15 mouse cellular contexts compared by ENCODE assay signal in the genomic region with DNA sequence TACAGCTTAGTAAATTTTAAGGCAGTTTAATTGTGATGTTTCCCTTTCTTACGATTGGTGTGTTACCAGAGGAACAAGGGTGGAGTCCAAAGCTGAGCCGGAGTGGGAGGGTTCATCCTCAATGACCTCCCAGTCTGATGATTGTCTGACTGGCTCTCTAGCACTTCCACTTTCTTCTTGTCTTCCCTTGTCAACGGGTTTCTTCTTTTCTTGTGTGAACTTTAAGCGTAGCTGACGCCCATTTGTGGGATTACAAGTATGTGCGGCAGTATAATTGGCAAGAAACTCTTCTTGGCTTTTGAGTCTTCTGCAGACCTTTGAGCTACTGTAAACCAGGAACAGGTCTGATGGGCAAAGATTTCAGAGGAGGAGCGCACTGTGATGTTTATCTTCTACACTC. TPM values are rescaled to one million over a fixed set of nuclear protein-coding genes. Genes with fewer than 3 reads are reported as not detected.
DNase-seq lines count a peak whose midpoint lies in the region; ATAC-seq and TF ChIP-seq lines count a peak whose summit lies in the region.
"Had no signal": no experiment of that assay in that cellular context is flagged by ENCODE, and none has a peak within 500 bp of the region (broad histone marks: within the 10 kb centered on the region; RNA-seq: fewer than 3 reads in every experiment).

No protein-coding gene starts in this region.

- intact Hi-C loops in heart, postnatal 36 days (cut with DNase I), result no loop called here

- ATAC-seq in intestine, embryonic 15.5 days, result peak; percentile 74
- no peak; the same call in 1 of the 2 replicates for ATAC-seq in stomach, postnatal 0 days (ENCODE audit: low FRiP score, low TSS enrichment)
- ATAC-seq: activated CD4-positive, CD25-positive, alpha-beta regulatory T cell, adult 4 months; forebrain, embryonic 14.5 days had no signal

- no peaks in the 10 kb centered on the region for H3K27me3 ChIP-seq in intestine, embryonic 15.5 days (replicated peaks)
- no peaks in the 10 kb centered on the region for H3K27me3 ChIP-seq in stomach, postnatal 0 days (ENCODE audit: control insufficient read depth, insufficient read depth, low read length)
- H3K27me3 ChIP-seq: neural tube, embryonic 12.5 days had no signal

- H3K9me3 ChIP-seq in intestine, embryonic 15.5 days, result no peaks in the 10 kb centered on the region
- no peaks in the 10 kb centered on the region for H3K9me3 ChIP-seq in stomach, postnatal 0 days (ENCODE audit: control insufficient read depth, low read length)
- H3K9me3 ChIP-seq: limb, embryonic 13.5 days; midbrain, embryonic 12.5 days; neural tube, embryonic 12.5 days had no signal

- no peak overlapping the region for H3K9ac ChIP-seq in intestine, embryonic 15.5 days
- H3K9ac ChIP-seq in stomach, postnatal 0 days (ENCODE audit: low read length), result no peak overlapping the region
- H3K9ac ChIP-seq: limb, embryonic 13.5 days; midbrain, embryonic 12.5 days; neural tube, embryonic 12.5 days had no signal

- no peaks in the 10 kb centered on the region; the same call in 1 of the 2 replicates for H3K4me1 ChIP-seq in intestine, embryonic 15.5 days (replicated peaks)
- H3K4me1 ChIP-seq in stomach, postnatal 0 days (replicated peaks; ENCODE audit: control insufficient read depth, insufficient read depth), result no peaks in the 10 kb centered on the region
- no peaks in the 10 kb centered on the region; the same call in 1 of the 2 replicates for H3K4me1 ChIP-seq in lung, adult 2 months (ENCODE audit: control insufficient read depth, insufficient read depth, low read length)
- H3K4me1 ChIP-seq: midbrain, embryonic 12.5 days; neural tube, embryonic 12.5 days had no signal

- peak overlapping the region; percentile 33 for H3K4me2 ChIP-seq in intestine, embryonic 15.5 days (replicated peaks)
- H3K4me2 ChIP-seq in stomach, postnatal 0 days (replicated peaks; ENCODE audit: low read depth), result no peak overlapping the region
- H3K4me2 ChIP-seq: limb, embryonic 13.5 days; midbrain, embryonic 12.5 days; neural tube, embryonic 12.5 days had no signal

- no peak overlapping the region for H3K4me3 ChIP-seq in intestine, embryonic 15.5 days (replicated peaks)
- no peak overlapping the region for H3K4me3 ChIP-seq in stomach, postnatal 0 days (ENCODE audit: low read depth, low read length)
- H3K4me3 ChIP-seq in lung, adult 2 months (replicated peaks; ENCODE audit: extremely low read depth, low read depth, low read length), result no peak overlapping the region
- H3K4me3 ChIP-seq: limb, embryonic 13.5 days; midbrain, embryonic 12.5 days; neural tube, embryonic 12.5 days had no signal

- peak overlapping the region; percentile 51; the same call in 1 of the 2 replicates for H3K27ac ChIP-seq in intestine, embryonic 15.5 days
- 0 out of 2 replicates have a peak overlapping the region, but pooled peaks have one; percentile 18 for H3K27ac ChIP-seq in stomach, postnatal 0 days (replicated peaks)
- H3K27ac ChIP-seq: limb, embryonic 13.5 days; midbrain, embryonic 12.5 days; neural tube, embryonic 12.5 days had no signal

- no peaks in the 10 kb centered on the region for H3K36me3 ChIP-seq in intestine, embryonic 15.5 days
- no peaks in the 10 kb centered on the region for H3K36me3 ChIP-seq in stomach, postnatal 0 days (ENCODE audit: control insufficient read depth, insufficient read depth, low read length)
- H3K36me3 ChIP-seq: midbrain, embryonic 12.5 days; neural tube, embryonic 12.5 days had no signal

- no peak for TF ChIP-seq POLR2A in lung, adult 2 months (IDR thresholded peaks at IDR 0.05; ENCODE audit: borderline replicate concordance, extremely low read depth, low read depth, low read length)

- WGBS in intestine, embryonic 15.5 days, result 64% methylated on average over 7 of the region's 7 CpGs
- 52% methylated on average over 7 of the region's 7 CpGs for WGBS in stomach, postnatal 0 days
- WGBS in lung, adult 2 months, result 64% methylated on average over 7 of the region's 7 CpGs

- no peak for TF ChIP-seq EP300 in stomach, postnatal 0 days (optimal IDR thresholded peaks at IDR 0.05)

- TF ChIP-seq CTCF in stomach, postnatal 0 days (IDR thresholded peaks at IDR 0.05; ENCODE audit: low read depth), result no peak
- TF ChIP-seq CTCF in lung, adult 2 months (IDR thresholded peaks at IDR 0.05; ENCODE audit: insufficient read depth, low read length), result no peak

- DNase-seq in kidney, adult 18-20 months, result peak; percentile 21
- DNase-seq in kidney, postnatal 10 days, result no peak
- peak; percentile 28 to 40 for DNase-seq in kidney, postnatal 36 days
- no peak for DNase-seq in stomach, postnatal 0 days (ENCODE audit: low spot score)
- DNase-seq in heart, postnatal 36 days, result no peak
- no peak for DNase-seq in embryo, embryonic 11 days
- no peak for DNase-seq in lung, adult 2 months
- DNase-seq: adrenal gland, postnatal 36 days; heart, postnatal 14 days had no signal

RNA-seq across cellular contexts. Expression of a gene that starts 17.0 kb away (rescaled TPM):
- polyA plus RNA-seq in intestine, embryonic 15.5 days (2015; fragmentation: Nextera tagmentation; extraction: Ambion mirVana), result 43.2 and 44.7 TPM in 2 replicates
- 29.9 and 32.4 TPM in 2 replicates for polyA plus RNA-seq in stomach, postnatal 0 days (2015; fragmentation: Nextera tagmentation; extraction: Ambion mirVana)
- total RNA-seq in heart, postnatal 36 days (2021), result 10 to 100 TPM; 21.7 to 36.4 TPM
- polyA plus RNA-seq in lung, adult 2 months (2012; rRNA removed), result 34.3 and 42.1 TPM in 2 replicates

Comparison
In these comparisons a context has a peak if more than half of its experiments do, and no peak if none do; other contexts are left out.
1. DNase-seq: peak in kidney, adult 18-20 months (single experiment) and kidney, postnatal 36 days (2 of 2); none in kidney, postnatal 10 days (single experiment), stomach, postnatal 0 days (single experiment), heart, postnatal 36 days (0 of 2), embryo, embryonic 11 days (single experiment) and lung, adult 2 months (single experiment).